22 mouse cellular contexts compared by ENCODE assay signal in the genomic region with DNA sequence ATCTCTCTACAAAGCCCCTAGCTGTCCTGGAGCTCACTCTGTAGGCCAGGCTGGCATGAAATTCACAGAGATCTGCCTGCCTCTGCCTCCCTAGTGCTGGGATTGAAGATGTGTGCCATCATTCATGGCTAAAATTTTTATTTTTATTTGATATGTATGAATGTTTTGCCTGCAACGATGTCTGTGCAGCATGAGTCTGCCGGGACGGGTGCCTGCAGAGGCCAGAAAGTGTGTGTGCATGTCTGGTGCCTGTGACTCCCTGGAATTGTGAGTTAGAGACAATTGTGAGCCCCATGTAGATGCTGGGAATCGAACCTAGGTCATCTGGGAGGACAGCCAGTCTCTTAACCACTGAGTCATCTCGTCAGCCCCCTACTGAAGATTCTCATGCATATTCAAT. TPM values are rescaled to one million over a fixed set of nuclear protein-coding genes. Genes with fewer than 3 reads are reported as not detected.
A peak's percentile ranks its signal among the peaks of the same experiment; 100 is the strongest.
DNase-seq lines count a peak whose midpoint lies in the region; TF ChIP-seq lines count a peak whose summit lies in the region.
"Had no signal": no experiment of that assay in that cellular context is flagged by ENCODE, and none has a peak within 500 bp of the region (broad histone marks: within the 10 kb centered on the region; RNA-seq: fewer than 3 reads in every experiment).

No protein-coding gene starts in this region.

- H3K4me3 ChIP-seq in gastrocnemius, adult 2 months: no peak overlapping the region
- H3K4me3 ChIP-seq in heart, embryonic 10.5 days: no peak overlapping the region
- no peak overlapping the region for H3K4me3 ChIP-seq in brown adipose tissue, adult 24 weeks (ENCODE audit: insufficient read depth, low read depth, low read length)
- H3K4me3 ChIP-seq: embryonic facial prominence, embryonic 13.5 days; embryonic facial prominence, embryonic 15.5 days; erythroblast, embryonic 14.5 days; forebrain, embryonic 10.5 days; forebrain, embryonic 12.5 days had no signal

- no peak for DNase-seq in gastrocnemius, adult 2 months
- DNase-seq in gastrocnemius, adult 8-10 months (ENCODE audit: low spot score in 2 of 2): no peak
- peak; percentile 73 for DNase-seq in heart, embryonic 10.5 days (ENCODE audit: low spot score)
- DNase-seq in heart, adult 18-20 months: no peak
- DNase-seq: adrenal gland, adult 8-10 months; adrenal gland, postnatal 14 days; adrenal gland, postnatal 36 days; B cell, adult 2 months; cerebellum, adult 11 months; cerebellum, adult 9-11 months; cerebellum, postnatal 36 days; embryo, embryonic 11 days had no signal

- no peaks in the 10 kb centered on the region for H3K36me3 ChIP-seq in heart, embryonic 10.5 days
- H3K36me3 ChIP-seq: embryonic facial prominence, embryonic 13.5 days; embryonic facial prominence, embryonic 15.5 days; forebrain, embryonic 10.5 days; forebrain, embryonic 12.5 days; G1E had no signal

- no peaks in the 10 kb centered on the region for H3K9me3 ChIP-seq in heart, embryonic 10.5 days
- H3K9me3 ChIP-seq: embryonic facial prominence, embryonic 13.5 days; embryonic facial prominence, embryonic 15.5 days; forebrain, embryonic 10.5 days; forebrain, embryonic 12.5 days; G1E had no signal

- 85% methylated on average over 5 of the region's 5 CpGs for WGBS in heart, embryonic 10.5 days

- H3K27me3 ChIP-seq in heart, embryonic 10.5 days (ENCODE audit: insufficient read depth, poor library complexity, severe bottlenecking): no peaks in the 10 kb centered on the region
- H3K27me3 ChIP-seq: embryonic facial prominence, embryonic 13.5 days; embryonic facial prominence, embryonic 15.5 days; forebrain, embryonic 12.5 days; Patski had no signal

- no peak for TF ChIP-seq CTCF in gastrocnemius, adult 2 months (IDR thresholded peaks at IDR 0.05)

- peak overlapping the region; percentile 43; the same call in 1 of the 2 replicates for H3K27ac ChIP-seq in gastrocnemius, adult 2 months
- H3K27ac ChIP-seq in heart, embryonic 10.5 days: no peak overlapping the region
- peak overlapping the region; percentile 42 for H3K27ac ChIP-seq in brown adipose tissue, adult 24 weeks (replicated peaks; ENCODE audit: low read depth, low read length)
- H3K27ac ChIP-seq: embryonic facial prominence, embryonic 13.5 days; embryonic facial prominence, embryonic 15.5 days; forebrain, embryonic 12.5 days had no signal

- intact Hi-C loops in gastrocnemius, adult 2 months (cut with DNase I): no loop called here

- peaks cover 26% of the 10 kb centered on the region for H3K4me1 ChIP-seq in heart, embryonic 10.5 days
- peaks cover 37% of the 10 kb centered on the region for H3K4me1 ChIP-seq in brown adipose tissue, adult 24 weeks (ENCODE audit: control insufficient read depth, insufficient read depth, insufficient read length, low read length)
- H3K4me1 ChIP-seq: embryonic facial prominence, embryonic 13.5 days; forebrain, embryonic 12.5 days had no signal

RNA-seq across cellular contexts. Expression of gene Zfp366, which starts 37.9 kb away (rescaled TPM):
- 1 to 10 TPM; 3.1 to 7.8 TPM for total RNA-seq in gastrocnemius, adult 2 months (2021)
- 1 to 10 TPM; 2.2 to 3.6 (median 2.8) TPM for total RNA-seq in gastrocnemius, adult 8-10 months (2022)
- polyA plus RNA-seq in heart, embryonic 10.5 days (2016; fragmentation: Nextera tagmentation; extraction: Ambion mirVana): 0.10 and 0.14 TPM in 2 replicates
- total RNA-seq in heart, adult 18-20 months (2021): 10 to 100 TPM; 14.1 to 14.9 TPM
- polyA plus RNA-seq in brown adipose tissue, adult 24 weeks (2012; ENCODE audit: insufficient read depth, insufficient read length, missing spikeins): 2.8 and 6.6 TPM in 2 replicates
- total RNA-seq: CH12.LX had no signal
- polyA plus RNA-seq: activated CD4-positive, CD25-positive, alpha-beta regulatory T cell, adult 4 months; erythroblast, embryonic 14.5 days; G1E had no signal
